Mouse (Mus musculus) heart, postnatal 0 days (tissue): Measurements from ENCODE around the gene Grin2c. TPM values are rescaled to one million over a fixed set of nuclear protein-coding genes. Genes with fewer than 3 reads are reported as not detected.

Source experiments
- ATAC-seq: fragments of 200-750 bp; cut with Nextera tagmentation; 2 replicates; pipeline ENCODE4 v1.8.0; 2017; ENCODE audit warnings: low read depth, moderate number of reproducible peaks, moderate library complexity; ENCODE audit not compliant: insufficient read depth
- DNase-seq: peaks from one replicate; pipeline ENCODE4 v3.0.0-alpha.2; 2016; ENCODE audit warnings: low spot score
- H3K27ac ChIP-seq: fragments of 300-500 bp; sonication (generic); 2 replicates; pipeline ENCODE4 v1.5.1; 2014; ENCODE audit warnings: low read depth, mild to moderate bottlenecking
- H3K27me3 ChIP-seq: fragments of 300-500 bp; sonication (generic); 2 replicates; pipeline ENCODE4 v1.6.1; 2014; ENCODE audit warnings: low read length, mixed read lengths; ENCODE audit not compliant: control insufficient read depth, insufficient read depth
- H3K36me3 ChIP-seq: fragments of 300-500 bp; sonication (generic); replicated peaks from 2 replicates; pipeline ENCODE4 v1.6.1; 2014; ENCODE audit warnings: low read length, mixed read lengths; ENCODE audit not compliant: control insufficient read depth, insufficient read depth
- H3K4me1 ChIP-seq: fragments of 300-500 bp; sonication (generic); 2 replicates; pipeline ENCODE4 v1.6.1; 2014; ENCODE audit warnings: antibody characterized with exemption; ENCODE audit not compliant: control insufficient read depth, insufficient read depth
- H3K4me2 ChIP-seq: fragments of 300-500 bp; sonication (generic); 2 replicates; pipeline ENCODE4 v1.6.1; 2014; ENCODE audit warnings: low read depth, mild to moderate bottlenecking, low read length, moderate library complexity
- H3K4me3 ChIP-seq: fragments of 300-500 bp; sonication (generic); 2 replicates; pipeline ENCODE4 v1.5.1; 2014; ENCODE audit warnings: low read depth, low read length
- H3K9ac ChIP-seq: fragments of 300-500 bp; sonication (generic); replicated peaks from 2 replicates; pipeline ENCODE4 v1.6.1; 2014; ENCODE audit warnings: low read depth, low read length, mixed read lengths
- H3K9me3 ChIP-seq: fragments of 300-500 bp; sonication (generic); replicated peaks from 2 replicates; pipeline ENCODE4 v1.6.1; 2016; ENCODE audit warnings: low read length; ENCODE audit not compliant: control insufficient read depth
- CTCF ChIP-seq: IDR thresholded peaks from 2 replicates; pipeline ENCODE4 v1.5.1; 2016; ENCODE audit warnings: antibody characterized with exemption, control low read depth, low read depth
- EP300 ChIP-seq: IDR thresholded peaks from 2 replicates; pipeline ENCODE4 v1.6.1; 2016; ENCODE audit warnings: antibody characterized with exemption, low read depth
- WGBS: fragments of 180-500 bp; shearing (Covaris S2); extraction: QIAGEN DNeasy Blood & Tissue Kit; methylation state at CpG from one replicate; pipeline ENCODE4 v1.1.7; 2014; 5-methylcytosine and 5-hydroxymethylcytosine counted together
- polyA plus RNA-seq: library from polyadenylated mRNA; unstranded; fragments of >200 nt; fragmentation: Nextera tagmentation; extraction: Ambion mirVana; gene quantifications from 2 replicates; pipeline ENCODE4 v1.2.1, GENCODE M21; 2015
- total RNA-seq: library from RNA; depleted of rRNA; stranded (reverse); fragments of >200 nt; gene quantifications from 2 replicates; pipeline ENCODE4 v1.2.3, GENCODE M21; 2014; ENCODE audit warnings: low replicate concordance

Grin2c gene
- total and polyA plus RNA-seq, 2 experiments from 2014 or later = 1.6 TPM; not detected in 1

DNA sequence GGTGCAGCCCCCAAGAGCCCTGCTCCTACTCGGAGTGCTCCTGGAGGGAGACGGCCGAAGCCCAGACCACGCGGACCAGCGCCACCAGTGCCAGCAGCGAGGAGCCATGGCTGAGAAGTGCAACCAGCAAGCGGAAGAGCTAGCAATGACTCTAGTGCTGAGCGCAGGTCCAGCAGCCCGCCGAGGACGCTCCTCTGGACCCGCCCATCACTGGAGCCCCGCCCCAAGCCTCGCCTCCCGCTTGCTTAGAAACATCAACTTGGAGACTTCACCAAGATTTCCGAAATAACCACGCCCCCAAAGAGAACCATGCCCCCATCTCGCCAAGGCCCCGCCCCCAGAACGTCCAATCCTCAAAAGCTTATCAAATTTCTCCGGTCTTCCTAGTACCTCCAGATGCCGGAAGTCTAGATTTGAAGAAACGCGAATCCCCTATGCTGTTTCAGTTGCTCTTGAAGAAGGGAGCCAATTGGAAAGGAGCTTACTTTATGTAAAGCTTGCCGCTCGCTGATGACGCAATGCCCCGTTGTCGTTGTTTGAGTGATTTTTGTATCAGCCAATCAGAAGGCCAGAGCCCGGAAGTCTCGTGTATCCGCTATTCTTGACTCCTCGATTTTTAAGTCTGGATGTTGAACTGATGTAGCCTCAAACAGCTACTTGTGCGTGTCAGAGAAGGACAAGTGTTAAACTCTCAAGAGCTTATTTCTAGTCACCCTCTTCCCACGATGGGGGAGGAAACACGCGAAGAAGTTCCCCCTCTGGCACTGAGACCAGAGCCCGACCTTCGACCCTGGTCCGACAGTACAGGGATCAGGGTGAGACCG is 9.9 kb upstream of the Grin2c start, which contains the start of gene Fdxr:
Gene Fdxr, minus strand, starts transcription at position 271 of the 824 bp plus-strand sequence.
- peaks cover 13% of the 10 kb centered on the region for H3K4me1 ChIP-seq
- WGBS = under 1% methylated on average over 42 of the region's 42 CpGs
- no peaks in the 10 kb centered on the region for H3K27me3 ChIP-seq
- TF ChIP-seq CTCF (no peak), EP300 (0 out of 2 replicates have a peak, but pooled peaks have one; percentile 74)
- no peaks in the 10 kb centered on the region for H3K9me3 ChIP-seq
- DNase-seq (peak; percentile 100), ATAC-seq (peak; percentile 95)
- H3K27ac ChIP-seq = peak within 1 kb of the TSS; percentile 89
- H3K36me3 ChIP-seq = no peaks in the 10 kb centered on the region
- H3K4me3 ChIP-seq = peak within 1 kb of the TSS; percentile 65
- peak within 1 kb of the TSS; percentile 57 for H3K9ac ChIP-seq
- peak within 1 kb of the TSS; percentile 84 for H3K4me2 ChIP-seq

DNA sequence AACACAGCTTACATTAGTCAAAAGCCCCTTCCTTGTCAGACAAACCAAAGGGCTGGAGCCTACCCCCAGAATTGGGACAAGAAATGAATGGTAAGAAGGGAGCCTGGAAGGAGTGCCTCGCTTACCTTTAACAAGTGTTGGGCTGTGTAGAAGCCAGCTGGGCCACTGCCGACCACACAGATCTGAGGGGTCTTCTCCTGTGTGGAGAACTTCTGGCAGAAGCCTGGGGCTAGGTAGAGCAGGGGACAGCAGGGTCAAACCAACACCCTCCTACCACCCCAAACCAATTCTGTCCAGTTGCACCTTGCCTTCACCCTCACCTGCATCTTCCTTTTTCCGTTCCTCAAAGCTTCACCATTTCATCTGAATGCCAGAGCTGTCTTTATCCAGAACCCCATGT is 8.9 kb upstream of the Grin2c start:
- no peak overlapping the region for H3K27ac ChIP-seq
- peak overlapping the region; percentile 84 for H3K4me2 ChIP-seq
- H3K27me3 ChIP-seq = no peaks in the 10 kb centered on the region
- DNase-seq (no peak), ATAC-seq (no peak)
- WGBS = 68% methylated on average over 3 of the region's 3 CpGs
- no peak for TF ChIP-seq CTCF
- no peak for TF ChIP-seq EP300
- no peaks in the 10 kb centered on the region for H3K36me3 ChIP-seq
- H3K4me1 ChIP-seq = peaks cover 13% of the 10 kb centered on the region
- H3K9me3 ChIP-seq = no peaks in the 10 kb centered on the region
- H3K9ac ChIP-seq = peak overlapping the region; percentile 49; the same call in 1 of the 2 replicates
- H3K4me3 ChIP-seq = peak overlapping the region; percentile 65; the same call in 1 of the 2 replicates

DNA sequence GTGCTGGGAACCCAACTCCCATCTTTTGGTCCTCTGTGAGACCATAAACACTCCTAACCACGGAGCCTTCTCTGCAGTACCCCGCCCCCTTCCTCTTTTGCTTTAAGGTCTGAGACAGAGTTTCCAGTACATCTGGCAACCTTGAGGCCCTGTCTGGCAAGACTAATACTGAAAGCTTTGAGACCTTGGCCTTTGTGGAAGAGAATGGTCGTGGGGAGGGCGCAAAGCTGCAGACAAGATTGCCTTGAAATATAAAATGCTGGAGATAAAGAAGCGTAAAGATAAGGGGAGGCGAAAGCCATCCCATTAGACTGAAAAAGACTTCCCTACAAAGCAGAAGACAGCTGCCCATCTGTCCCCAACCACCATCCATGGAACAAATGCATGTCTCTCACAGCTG is 8.5 kb upstream of the Grin2c start:
- no peak overlapping the region for H3K27ac ChIP-seq
- no peaks in the 10 kb centered on the region for H3K27me3 ChIP-seq
- H3K4me1 ChIP-seq = peaks cover 13% of the 10 kb centered on the region
- WGBS = 69% methylated on average over 6 of the region's 6 CpGs
- ATAC-seq (no peak), DNase-seq (no peak)
- TF ChIP-seq CTCF = no peak
- no peak overlapping the region for H3K4me2 ChIP-seq
- H3K9ac ChIP-seq = no peak overlapping the region
- H3K36me3 ChIP-seq = no peaks in the 10 kb centered on the region
- no peak overlapping the region for H3K4me3 ChIP-seq
- no peaks in the 10 kb centered on the region for H3K9me3 ChIP-seq

DNA sequence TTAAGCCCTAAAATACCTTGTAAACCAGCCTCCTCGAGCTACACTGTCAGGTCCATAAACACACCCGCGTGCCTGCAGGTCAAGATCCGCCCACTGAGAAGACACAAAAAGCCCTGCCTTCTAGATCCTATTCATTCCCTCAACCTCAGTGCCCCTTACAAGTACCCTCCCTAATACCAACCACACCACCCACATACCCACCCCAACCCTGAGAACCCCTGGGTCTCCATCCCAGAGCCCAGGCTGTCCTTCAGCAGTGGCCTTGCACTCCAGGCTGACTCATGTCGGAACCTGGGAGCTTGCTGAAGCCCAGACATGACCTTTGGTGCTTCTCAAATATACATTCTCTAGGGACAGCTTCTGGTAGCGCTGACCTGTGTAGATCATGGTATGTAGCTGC is 7.7 kb upstream of the Grin2c start:
- no peaks in the 10 kb centered on the region for H3K9me3 ChIP-seq
- no peak for TF ChIP-seq CTCF
- no peaks in the 10 kb centered on the region for H3K27me3 ChIP-seq
- H3K4me1 ChIP-seq = peaks cover 13% of the 10 kb centered on the region
- H3K4me2 ChIP-seq = no peak overlapping the region
- no peaks in the 10 kb centered on the region for H3K36me3 ChIP-seq
- H3K4me3 ChIP-seq = no peak overlapping the region
- no peak for ATAC-seq
- 85% methylated on average over 6 of the region's 6 CpGs for WGBS
- no peak for DNase-seq
- H3K27ac ChIP-seq = no peak overlapping the region
- H3K9ac ChIP-seq = no peak overlapping the region

DNA sequence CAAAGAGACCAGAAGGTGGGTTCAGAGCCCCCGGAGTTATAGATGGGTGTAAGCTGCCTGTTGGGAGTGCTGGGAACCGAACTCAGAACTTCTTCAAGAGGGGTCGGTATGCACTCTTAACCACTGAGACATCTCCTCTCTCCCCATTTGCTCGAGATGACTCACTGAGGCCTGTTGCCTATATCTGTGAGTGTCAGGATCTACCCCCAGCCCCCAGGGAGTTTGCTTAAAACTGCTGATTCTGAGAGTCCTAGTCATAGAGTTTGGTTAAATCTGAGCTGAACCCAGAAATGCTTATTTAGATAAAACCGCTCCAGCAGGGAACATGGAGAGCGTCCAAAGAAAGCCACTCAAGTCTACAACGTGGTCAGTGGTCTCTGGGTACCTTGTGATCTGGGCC is 7.1 kb upstream of the Grin2c start:
- Histone ChIP-seq H3K27ac (no peak overlapping the region), H3K4me3 (no peak overlapping the region), H3K36me3 (no peaks in the 10 kb centered on the region; the same call in 1 of the 2 replicates), H3K4me1 (peaks cover 13% of the 10 kb centered on the region), H3K4me2 (no peak overlapping the region), H3K9ac (no peak overlapping the region), H3K27me3 (no peaks in the 10 kb centered on the region), H3K9me3 (no peaks in the 10 kb centered on the region)
- WGBS = 78% methylated on average over 7 of the region's 7 CpGs
- ATAC-seq (no peak), DNase-seq (no peak)
- TF ChIP-seq CTCF (no peak), EP300 (no peak)
